Mouse (Mus musculus) telencephalon, adult 2 months (tissue): ENCODE data around the gene En2.

Experiments
- DNase-seq: peaks from one replicate; pipeline ENCODE4 v3.0.0-alpha.2; 2011; ENCODE audit warnings: low read depth, low spot score

The En2 gene

DNA sequence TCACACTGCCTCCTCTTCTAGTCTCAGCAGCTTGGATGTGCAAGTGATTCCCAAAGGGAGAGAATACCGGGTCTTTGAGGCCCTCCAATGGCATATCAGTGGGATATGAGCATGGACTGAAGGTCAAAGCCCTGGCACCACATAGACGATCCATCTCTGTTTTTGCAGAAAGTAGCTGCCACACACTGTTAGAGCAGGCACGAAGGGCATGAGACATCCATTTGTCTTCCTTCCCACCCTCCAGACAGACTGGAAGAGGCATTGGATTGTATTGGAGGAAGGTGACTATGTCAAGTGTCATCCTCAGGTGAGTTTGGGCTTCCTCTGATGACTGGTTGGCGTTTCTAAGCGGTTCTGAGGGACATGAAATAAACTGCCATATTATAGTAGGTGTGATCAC lies 12.8 kb downstream of the En2 start:
- no peak for DNase-seq

DNA sequence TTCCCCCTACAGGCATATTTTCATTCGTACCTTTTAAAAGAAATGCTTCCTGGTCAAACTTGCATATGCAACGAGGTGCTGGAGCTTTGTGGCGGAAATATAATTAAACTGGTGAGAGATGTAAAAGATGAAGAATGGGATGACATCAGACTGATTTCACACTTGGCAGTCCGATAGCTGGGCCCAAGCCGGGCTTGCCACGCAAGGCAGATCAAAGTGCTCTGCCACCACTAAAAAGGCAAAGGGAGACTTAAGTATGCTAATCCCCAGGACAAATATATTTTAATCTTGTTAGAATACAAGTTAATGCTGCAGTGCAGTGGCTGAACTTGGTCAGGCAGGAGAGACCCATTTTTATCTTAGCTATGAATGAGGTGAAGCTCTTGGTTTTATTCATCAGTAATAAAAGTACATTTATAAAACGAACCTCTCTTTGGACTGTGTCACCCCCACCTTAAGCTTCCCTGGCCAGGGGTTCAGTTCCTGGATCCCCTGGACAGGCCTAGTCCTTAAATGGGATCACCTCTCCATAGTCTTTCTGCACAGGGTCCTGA lies 13.8 kb downstream of the En2 start:
- DNase-seq = no peak

DNA sequence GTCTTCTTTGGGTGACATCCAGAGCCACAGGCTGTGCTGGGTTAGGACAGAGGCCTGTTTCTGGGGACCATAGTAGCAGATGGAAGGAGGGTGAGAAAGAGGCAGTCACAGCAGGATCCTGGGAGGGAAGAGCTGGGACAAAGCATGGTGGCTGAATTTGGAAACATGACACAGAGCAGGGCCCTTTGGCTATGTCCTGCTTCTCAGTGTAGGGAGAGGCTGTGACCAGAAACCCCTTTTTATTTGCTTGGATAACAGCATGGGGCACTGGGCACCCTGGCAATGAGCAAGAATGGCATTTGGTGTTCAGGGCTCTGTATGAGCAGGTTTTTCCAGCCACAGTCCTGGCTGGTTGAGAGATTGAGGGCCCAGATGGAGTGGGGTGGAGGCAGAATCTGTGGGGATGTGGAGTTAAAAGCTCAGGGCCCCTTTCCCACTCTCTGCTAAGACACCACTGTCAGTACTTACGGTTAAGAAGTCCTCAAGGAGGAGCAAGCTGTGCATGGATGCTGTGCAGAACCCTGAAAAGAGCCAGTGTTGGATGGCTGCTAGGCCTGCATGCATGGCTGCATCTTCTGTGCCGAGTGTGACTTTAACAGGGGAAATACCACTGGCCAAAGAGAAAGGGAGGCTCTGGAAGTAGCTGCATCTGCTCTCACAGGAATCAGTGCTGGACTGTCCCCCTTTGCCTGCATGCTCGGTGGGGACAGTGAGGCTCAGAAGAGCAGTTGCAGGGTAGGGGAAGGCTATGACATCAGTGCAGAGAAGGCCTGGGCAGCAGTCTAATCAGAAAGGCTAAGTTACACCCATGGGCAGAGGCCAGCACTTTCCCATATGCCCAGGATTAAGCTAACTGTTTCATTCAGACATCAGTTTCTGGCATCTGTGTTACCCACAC lies 26.0 kb downstream of the En2 start:
- no peak for DNase-seq

DNA sequence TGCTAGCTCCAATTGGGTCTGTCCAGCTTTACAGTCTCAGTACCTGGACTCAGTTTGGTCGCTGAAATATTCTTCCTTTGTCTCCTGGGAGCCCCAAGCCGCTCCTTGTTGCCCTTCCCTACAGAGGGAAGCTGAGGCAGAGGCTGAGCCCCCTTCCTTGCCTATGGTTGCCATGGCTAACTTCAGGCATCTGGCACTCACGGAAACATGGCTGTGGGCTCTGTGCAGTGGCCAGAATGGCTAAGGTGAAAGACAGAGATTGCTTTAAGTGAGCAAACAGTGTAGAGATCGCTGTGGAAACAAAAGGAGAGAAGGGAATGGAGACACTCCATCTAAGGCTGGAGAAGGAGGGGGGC lies 26.6 kb downstream of the En2 start:
- no peak for DNase-seq

DNA sequence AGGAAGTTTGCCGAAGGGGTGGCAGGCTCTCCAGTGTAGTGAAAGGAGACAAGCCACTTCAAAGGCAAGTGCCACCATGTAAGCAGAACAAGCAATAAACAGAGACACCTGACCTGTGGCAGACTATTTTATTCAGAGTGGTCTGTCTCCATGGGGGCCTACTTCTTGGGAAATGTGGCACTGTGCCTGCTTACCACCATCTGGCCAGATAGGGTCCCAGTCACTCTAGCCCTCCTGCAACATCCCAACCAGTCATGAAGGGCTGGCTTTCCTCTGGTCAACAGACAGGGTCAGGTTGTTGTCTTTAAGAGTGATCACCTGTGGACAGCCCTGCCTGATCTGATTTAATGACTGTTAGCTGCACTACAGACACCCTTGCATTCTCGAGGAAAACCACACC lies 30.0 kb downstream of the En2 start:
- no peak for DNase-seq

DNA sequence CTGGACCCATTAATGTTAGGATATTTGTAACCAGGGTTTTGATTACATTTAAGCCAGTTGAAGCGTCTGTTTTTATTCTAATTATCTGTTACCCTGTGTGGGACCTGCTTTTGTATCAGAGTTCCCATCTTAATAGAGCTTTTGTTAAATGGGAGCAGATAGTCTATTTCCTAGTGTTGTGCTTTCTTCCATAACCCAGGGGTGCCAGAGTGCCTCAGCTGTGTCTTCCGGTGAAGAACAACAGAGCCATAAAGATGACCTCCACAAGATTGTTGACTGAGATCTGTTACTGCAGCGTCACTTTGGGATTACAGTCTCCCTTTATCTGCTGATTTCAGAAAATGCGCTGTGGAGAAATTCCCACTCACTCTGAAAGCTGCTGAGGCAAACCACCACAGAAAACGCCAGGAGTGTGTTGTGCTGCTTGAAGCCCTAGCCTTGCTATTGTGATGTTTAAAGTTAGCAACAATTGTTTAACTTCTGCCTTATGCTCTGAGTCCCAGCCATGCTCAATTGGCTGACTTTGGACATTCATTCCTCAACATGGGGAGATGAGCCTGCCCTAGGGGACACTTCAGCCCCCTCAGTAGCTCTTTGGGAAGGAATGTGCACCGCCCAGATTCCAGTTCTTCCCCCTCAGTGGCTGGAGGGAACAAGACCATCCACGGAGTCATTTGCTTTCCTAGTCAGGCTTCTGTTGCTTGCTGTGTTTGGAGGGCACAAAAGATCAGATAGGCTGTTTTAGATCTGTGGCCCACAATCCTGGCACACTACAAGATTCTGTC lies 33.8 kb downstream of the En2 start:
- no peak for DNase-seq

DNA sequence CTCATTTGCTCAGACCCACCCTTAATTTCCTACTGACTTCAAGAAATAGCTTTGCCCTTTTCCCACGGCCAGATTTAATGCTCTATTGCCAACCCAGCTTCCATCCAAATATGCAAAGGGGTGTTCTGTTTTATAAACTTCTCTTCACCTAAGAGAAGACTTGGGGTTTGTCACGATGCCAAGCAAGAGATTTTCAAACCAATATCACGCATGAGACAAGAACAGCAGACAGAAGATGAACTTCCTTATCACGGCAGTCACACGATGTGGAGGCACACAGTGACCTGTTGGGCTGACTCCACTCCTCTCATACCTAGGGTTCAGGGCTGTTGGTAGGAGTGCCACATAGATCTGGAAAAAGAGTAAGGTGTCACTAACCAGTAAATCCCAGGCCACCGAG lies 37.6 kb downstream of the En2 start:
- DNase-seq = no peak

DNA sequence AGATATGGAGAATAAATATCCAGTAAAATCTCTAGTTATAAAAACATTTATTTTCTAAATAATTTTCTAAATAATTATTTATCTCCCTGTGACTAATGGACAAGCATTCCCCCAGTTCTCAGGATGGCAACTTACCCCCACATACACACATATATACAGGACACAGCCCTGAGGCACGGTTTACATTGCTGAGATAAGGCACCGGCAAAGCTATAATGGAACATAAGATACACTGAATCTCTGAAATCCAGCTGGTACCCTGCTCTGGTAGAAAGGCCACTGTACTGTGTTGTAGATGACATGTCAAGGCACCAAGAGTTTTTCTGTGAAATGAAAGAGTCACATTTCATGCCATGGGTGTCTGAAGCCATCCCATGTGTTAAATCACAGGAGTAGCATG lies 39.2 kb downstream of the En2 start:
- no peak for DNase-seq

DNA sequence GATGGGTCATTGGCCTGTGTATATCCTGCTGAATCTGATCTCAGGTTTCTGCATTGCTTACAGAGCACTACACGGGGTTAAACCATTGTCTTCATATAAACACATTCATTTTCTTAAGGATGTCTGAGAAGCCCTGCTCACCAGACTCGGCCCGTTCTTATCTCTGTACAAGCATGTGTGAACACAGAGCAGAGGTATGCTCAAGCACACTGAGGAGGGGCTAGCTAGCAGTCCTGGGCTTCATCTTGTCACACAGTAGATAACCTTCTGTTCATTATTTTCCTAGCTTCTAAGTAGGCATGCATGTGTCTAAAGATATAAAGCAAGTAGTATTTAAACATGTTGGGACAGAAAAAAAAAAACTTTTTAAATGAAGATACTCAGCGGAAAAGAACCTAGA lies 41.0 kb downstream of the En2 start:
- DNase-seq = no peak

DNA sequence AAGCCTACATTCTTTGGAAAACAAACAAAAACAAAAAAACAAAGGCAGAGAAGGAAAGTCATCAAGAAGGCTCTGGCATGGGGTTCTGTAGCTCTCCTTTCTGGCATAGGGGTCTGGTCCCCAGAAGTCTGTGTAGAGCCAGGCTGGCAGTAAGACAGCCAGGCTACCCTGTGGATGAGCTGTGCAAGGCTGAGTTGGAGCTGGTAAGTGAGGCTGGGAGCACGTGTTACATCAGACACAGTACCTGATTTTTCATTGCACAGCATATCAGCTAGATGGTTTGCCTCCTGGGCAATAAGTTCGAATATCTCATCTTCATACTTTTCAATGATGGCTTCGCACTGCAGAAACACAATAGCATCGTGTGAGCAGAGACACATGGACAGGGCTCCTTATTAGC lies 41.5 kb downstream of the En2 start:
- no peak for DNase-seq

DNA sequence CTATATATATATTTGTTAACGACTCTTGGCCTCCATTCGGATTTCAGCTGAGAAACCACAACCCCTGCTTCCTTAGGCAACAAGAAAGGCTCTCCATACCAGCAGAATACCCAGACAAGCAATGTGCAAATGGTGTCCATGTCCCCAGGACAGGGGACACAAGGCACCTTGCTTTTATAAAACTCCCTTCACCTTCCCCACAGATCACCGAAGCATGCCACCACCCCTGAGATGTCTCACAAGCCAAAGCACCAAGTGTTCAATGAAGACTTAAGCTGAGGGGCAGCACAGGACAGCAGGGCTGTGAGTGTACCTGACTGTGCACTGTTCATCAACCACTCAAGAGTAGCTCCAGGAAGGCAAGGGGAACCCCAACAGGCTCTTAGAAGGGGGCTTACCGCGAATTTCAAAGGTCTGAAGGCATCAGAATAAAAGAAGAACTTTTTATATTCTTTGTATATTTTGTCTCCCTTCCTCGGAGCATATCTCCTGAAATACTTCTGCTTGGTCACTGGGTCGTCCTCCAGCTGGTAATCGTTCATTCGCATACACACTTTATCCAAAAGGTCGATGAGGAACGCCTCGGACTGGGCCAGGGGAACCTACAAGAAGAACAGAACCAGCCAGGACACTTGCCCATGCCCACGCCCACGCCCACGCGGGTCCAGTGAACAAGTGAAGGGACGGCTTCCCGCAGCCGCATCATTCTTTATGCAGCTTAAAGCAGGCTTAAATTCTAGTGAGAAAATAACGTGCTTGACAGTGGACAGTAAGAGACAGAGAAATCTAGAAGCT lies 43.4 kb downstream of the En2 start:
- no peak for DNase-seq

DNA sequence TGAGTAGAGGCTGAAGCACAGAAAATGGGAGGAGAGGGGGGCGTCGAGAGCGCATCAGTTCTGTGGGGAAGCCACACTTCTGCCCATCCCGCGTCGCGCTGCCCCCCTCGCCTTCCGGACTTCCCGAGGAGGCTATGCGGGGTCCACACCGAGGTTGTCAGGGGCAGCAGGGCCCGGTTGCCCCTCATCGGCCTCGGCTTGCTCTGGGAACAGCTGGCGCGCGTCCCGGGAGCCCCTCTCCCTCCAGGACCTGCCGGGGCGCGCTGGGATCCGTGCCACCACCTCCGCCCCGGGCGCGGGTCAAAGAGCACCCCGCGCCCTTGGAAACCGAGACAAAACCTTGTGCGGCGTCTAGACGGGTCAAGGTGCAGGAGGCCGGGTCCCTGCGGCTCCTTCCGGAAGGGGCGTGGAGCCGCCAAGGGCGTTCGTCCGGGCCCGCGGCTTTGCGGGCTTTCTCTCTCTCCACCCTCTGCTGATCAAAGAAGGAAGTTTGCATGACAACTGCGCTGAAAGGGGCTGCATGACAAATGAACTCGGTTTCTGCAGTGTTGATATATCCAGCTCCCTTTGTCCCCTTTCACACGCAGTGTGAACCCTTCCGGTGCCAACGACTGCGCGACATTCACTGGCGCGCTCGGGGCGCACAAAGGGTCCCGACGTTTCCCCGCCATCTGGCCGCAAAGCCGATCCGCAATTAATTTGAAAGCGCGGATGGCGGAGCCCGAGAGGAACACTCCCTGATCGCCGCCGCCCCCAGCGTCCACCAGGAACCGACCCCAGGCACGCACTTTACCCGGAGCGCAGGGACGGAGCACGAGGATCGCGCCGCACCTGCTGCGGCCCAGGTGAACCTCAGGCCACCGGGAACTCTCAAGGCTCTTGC lies 44.3 kb downstream of the En2 start:
- no peak for DNase-seq

DNA sequence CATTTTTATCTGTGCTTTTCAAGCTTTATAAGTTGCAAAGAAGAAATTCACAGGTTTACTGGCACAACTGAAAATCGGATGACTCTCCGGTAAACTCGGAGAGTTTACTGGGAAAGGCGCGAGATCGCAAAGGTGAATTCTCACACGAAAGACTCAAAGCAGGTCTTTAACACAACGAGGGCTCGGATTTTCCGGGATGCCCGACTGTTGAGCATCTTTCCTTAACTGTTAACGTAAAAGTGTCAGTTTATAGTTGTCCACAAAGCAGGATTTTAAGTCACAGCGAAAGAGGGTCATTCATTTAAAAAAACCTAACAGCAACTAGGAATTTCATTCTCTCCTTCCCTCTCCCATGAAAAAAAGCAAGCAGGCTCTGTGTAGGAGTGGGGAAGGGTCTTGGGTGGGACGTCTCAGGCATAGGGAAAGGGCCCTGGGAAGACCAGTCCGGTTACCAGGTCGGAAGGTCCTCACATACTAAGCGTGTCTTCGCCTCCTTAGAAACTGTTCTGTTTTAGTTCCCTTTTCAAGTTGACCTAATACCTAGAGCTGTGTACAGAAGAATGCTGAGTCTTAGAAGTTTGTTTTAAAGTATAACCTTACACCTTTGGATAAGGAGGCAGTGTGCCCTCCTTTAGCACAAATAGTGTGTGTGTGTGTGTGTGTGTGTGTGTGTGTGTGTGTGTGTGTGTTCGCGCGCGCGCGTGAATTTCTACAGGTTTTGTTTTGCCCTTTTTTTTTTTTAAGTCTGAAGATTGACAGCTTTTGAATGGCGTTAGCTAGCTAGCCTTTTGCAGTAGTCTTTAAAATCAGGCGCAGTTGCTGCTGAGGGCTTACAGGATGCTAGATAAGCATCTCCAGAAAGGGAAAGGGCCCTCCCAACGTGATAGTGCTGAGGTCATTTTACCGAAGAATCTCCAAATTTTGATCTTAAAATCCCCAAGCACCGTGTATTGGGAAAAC lies 45.4 kb downstream of the En2 start:
- DNase-seq = no peak

DNA sequence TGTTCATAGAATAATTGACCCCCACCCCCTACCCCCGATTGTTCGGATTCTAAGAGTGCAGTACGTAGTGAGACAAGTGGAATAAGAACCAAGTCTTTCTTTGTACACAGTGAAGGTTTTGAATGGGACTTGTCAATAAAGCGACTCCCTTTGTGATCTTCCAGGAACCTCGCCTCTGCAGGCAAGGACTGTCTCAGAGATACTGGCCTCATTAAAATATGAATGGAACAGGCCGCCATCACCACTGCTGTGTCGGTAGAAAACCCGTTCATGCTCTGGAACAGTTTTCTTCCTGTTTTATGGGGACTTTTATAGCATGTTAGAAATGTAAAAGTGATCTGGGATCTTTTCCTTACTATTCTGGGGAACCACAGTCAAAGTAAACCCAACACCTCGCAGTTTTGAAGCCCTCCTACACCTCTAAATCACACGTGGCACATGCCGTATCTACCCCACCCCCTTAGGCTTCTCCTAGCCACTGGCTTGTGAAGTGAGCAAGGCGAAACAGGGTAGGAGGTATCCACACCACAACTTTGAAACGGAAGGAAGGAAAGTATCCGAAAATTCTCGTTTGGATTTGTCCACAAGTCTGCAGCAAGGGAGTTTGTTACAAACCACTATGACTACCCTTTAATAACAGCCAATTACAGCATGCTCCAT lies 46.3 kb downstream of the En2 start:
- DNase-seq = no peak

DNA sequence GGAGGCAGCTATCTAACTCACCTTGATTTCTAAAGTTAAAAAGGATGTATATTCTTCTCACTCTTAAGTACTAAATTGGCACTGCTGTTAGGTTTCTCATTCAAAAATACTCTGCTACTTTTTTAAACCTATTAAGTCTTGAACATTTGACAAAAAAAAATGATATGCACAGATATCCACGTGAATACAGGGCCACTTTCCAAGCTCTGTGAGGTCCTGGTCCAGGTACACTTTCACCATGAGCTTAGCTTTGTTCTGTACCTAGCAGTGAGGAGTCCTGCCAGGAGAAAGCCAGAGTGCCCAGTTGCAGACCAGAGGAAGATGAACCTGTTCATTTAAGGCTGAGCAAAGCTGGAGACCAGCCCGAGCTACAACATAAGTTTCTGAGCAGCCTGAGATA lies 47.9 kb downstream of the En2 start:
- DNase-seq = no peak

DNA sequence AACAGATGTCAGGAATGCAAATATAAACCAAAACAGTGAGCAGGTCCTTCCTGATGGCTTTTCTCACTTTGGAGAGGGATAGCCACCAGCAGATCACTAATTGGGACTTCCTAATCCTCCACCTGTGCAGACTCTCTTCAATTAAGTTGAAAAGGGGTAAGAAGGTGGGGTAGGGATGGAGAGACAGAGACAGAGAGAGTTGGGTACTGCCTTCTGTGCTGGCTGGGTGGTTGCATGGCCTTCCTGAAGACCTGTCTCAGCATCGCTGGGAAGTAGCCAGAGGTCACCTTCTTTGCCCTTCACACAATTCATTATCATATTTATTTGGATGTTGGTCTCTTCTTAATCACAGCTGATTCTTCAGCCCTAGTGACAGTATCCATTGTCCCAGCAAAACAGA lies 54.1 kb downstream of the En2 start:
- no peak for DNase-seq
